Mouse (Mus musculus) ovary, postnatal 10 days (tissue): Measurements from ENCODE around the gene Manbal.

Experiments
- DNase-seq: peaks from one replicate; pipeline ENCODE4 v3.0.0; 2022; ENCODE audit warnings: low spot score

The Manbal gene

GRCm38 (mm10) chr2:157367184-157367893 lies at the start of gene Manbal:
TSS of gene Manbal (plus strand) at chr2:157367594.
- peak; percentile 98 for DNase-seq

GRCm38 (mm10) chr2:157320135-157320534 lies 47.3 kb upstream of the Manbal start:
- no peak for DNase-seq

DNA sequence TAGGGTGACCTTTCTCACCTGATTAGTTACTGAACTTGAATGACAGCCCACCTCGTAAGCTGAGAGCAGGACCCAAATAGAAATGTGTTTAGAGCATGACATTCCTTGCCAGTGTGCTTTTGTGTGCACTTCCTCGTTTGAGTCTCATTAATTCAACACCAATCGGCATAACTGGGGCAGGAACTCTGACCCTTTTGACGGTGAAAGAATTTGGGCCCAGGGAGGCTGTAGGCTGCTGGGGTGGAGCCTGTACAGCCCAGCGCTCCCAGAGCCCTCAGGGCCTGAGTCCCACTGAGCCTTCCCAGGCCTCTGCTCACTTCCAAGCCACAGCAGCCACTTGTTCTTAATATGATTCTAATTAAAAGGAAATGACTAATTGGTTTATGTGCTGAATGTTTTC lies 46.5 kb upstream of the Manbal start:
- DNase-seq: no peak

GRCm38 (mm10) chr2:157322029-157322766 lies 45.2 kb upstream of the Manbal start:
- no peak for DNase-seq

- DNase-seq: no peak
Observed at GRCm38 (mm10) chr2:157325238-157325637, 42.2 kb upstream of the Manbal start.

GRCm38 (mm10) chr2:157328106-157328505 lies 39.3 kb upstream of the Manbal start:
- no peak for DNase-seq

GRCm38 (mm10) chr2:157328570-157328969 lies 38.8 kb upstream of the Manbal start:
- DNase-seq: no peak

DNA sequence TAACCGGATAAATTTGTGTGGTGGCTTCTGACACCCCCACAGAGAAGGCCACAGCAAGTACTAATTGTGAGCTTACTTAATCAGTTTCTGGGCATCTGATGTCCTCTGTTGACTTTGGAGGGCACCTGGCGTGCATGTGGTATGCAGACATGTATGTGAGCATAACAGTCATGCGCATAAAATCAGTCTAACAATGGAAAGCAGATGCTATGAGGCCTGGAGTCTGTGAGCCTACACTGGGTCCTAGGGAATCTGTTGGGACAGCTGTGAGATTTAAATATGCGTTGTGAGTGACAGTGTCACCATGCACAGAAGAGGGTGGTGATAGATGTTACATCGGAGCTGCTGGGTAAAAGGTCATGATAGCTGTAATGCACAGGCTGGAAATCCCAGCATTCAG lies 35.3 kb upstream of the Manbal start:
- no peak for DNase-seq

DNA sequence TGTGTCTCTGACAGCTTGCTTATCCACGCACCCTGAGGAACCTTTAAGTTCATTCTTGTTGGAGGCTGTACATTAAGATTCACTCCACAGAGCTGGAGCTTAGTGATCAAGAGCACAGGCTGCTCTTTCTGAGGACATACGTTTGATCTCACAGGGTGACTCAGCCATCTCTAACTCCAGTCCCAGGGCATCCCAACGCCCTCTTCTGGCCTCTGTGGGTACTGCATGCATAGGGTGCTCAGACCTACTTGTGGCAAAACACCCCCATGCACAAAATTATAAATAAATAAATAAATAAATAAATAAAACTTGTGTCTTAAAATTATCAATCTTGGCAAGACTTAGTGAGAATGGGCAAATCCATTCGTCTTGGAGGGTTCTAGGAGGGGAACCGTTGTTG lies 28.7 kb upstream of the Manbal start:
- no peak for DNase-seq

DNA sequence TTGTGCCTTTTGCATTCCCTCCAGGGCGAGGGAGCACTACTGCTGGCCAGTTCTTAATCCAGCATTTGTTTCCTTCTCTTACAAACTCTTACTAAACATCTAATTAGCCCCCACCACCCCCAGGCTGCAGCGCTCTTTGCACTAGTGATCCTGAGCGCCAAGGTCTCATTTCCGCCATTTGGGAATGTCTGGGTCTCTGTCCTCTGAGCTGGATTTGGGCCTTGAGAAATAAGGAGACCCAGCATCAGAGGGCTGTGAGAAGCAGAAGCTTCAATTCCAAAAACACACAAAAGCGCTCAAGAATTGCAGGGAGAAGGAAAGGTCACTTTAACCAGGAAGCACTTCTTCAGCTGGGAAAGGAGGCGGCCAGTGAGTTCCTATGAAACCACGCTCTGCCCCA lies 27.9 kb upstream of the Manbal start:
- DNase-seq: no peak

GRCm38 (mm10) chr2:157340221-157340741 lies 27.1 kb upstream of the Manbal start:
- no peak for DNase-seq

GRCm38 (mm10) chr2:157341554-157342270 lies 25.7 kb upstream of the Manbal start:
- DNase-seq: peak; percentile 47

DNA sequence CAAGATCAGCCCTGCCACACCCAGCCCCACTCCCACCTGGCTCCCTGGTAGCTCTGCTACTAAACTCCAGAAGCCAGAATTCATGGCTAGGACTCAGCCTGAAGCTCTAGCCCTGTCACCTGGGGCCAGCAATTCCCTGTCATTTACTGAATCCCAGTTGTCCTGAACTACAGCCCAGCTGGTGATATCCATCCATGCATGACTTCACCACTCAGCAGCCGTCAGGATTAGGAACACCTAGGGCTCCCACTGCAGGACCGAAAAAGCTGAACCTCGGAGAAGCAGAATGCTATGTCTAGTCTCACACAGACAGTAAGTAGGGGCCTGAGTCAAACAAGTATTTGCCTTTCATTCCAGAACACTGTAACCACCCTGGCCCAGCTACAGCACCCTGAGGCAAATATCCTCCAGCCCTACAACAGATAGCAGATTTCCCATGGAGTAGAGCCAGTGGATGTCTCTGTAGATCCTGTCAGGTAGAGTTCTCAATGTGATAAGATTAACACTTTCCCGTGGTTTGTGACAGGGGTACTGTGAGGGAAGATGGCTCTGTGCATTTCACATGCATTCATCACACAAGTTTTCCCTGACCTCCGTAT lies 25.0 kb upstream of the Manbal start:
- DNase-seq: no peak

DNA sequence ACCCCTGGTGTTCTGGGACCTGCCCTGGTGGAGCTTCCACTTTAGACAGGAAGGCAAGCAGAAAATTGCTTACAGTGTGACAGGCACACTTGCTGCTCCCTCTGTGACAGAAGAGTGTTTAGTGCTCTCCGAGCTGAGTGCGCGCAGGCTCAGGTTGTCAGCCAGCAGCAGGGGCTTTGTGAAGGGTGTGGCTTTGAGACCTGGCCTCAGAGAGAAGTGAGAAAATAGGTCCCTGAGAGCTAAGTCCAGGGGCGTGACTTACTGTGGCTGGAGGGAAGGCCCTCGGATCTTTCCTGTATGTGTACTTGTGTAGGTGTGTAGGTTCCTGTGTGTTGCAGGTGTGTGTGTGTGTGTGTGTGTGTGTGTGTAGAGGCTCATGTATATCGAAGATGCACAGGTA lies 24.1 kb upstream of the Manbal start:
- no peak for DNase-seq

DNA sequence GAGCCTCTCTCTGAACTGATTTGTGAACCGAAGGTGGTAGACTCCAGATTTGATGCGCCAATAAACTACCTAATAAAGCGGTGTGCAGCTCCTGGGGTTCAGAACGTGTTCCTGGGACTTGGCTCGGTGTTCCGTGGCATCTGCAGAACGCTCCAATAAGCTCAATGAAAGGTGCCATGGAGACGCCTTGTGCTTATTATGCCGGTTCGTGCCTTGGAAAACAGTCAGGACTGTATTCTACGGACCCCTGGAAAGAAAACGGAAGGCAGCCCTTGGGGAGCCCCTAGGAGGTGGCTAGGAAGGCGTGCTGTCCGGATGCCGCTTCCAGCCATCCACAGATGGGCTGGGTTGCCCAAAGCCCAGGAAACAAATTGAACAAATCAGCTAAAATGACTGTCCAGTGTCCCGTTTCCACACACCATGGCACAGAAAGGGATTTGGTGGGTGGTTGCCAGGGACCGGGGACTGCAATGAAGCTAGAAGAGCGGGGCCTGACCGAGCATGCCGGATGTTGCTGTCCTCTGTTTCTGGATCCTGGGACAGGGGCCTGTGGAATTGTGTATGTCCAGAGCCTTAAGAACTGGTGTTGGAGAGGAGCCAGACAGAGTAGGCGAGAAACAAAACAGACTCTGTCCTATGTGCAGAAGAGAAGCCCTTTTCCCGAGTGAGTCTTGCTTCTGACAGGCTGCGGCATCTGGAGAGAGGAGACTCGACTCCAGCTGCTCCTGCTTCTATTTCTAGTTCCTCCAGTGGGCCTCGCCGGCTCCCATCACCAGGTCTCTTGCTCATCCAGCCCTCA lies 19.8 kb upstream of the Manbal start, which contains the start of gene Ghrh:
TSS of gene Ghrh (minus strand) at position 146 of the 799 bp plus-strand sequence.
- DNase-seq: no peak

DNA sequence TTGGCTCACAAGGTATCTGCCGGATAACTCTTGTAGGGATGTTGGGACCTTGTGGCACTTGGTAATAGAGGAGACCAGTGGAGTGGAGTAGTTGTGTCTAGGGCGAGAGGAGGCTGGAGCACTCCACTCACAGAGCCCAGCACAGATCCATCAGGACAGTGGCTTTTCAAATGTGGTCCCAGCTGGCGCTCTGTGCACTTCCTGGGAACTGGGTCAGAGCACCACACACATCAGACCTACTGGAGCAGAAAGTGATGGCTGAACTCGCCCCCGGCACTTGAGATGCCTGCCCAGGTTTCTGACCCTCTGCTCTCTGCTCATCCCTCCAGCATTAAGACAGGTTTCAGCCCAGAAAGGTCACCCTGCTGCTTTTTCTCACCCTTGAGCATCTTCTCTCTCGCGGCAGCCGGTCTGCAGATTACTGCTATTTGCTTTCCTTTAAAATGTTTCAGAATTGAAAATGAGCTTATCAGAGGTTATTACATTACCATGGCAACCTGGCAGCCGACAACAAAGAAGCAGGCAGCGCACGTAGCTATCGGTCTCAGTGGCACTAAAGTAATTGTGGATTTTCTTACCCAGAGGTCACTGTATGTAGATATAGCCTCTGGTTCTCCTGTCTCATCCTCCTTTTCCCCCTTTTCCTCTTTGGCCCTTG lies 18.1 kb upstream of the Manbal start:
- no peak for DNase-seq

DNA sequence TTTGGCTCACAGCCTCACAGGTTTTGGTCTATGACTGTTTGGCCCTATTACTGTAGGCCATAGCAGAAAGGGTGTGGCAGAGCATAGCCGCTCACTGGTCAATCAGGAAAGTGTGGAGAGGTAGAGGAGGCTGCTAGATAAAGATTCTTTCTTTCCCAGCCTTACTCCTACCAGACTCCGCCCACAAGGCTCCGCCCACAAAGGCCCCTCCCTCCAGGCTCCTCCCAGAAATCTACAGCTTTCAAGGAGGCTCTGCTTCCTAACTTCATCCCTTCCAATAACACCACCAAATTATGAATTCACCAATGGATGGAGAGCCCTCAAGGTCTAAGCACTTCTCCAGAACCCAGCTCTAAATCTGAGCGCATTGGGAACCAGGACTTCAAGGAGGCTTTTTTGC lies 14.2 kb upstream of the Manbal start:
- DNase-seq: no peak

- DNase-seq: no peak
Observed at GRCm38 (mm10) chr2:157354106-157354505, 13.3 kb upstream of the Manbal start.

GRCm38 (mm10) chr2:157360028-157360427 lies 7.4 kb upstream of the Manbal start:
- DNase-seq: no peak

DNA sequence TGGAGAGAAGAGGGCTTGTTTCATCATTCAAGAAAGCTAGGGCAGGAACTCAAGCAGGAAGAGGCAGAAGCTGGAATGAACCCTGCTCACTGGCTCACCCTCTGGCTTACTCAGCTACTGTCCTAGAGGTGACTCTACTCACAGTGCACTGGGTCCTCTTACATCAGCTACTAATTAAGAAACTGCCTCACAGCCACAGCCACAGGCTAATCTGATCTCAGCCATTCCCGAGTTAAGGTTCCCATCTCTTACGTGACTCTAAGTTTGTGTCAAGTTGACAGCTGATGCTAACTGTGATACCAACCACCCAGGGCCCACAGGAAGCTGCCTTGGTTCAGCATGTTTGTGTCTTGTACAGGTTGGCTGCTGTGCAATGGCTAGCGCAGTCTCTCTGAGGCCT lies 4.4 kb upstream of the Manbal start:
- DNase-seq: no peak

GRCm38 (mm10) chr2:157366762-157367161 lies 632 bp upstream of the Manbal start:
- no peak for DNase-seq
